Mouse (Mus musculus) midbrain, embryonic 16.5 days (tissue): ENCODE results near the gene Nlrp6. TPM values are rescaled to one million over a fixed set of nuclear protein-coding genes. Genes with fewer than 3 reads are reported as not detected.
"Not testable (repeated sequence)": the region's sequence is repeated elsewhere in the genome, so short reads cannot be mapped to it uniquely, and the experiment has no call there.

Experiments used
- ATAC-seq: fragments of 200-750 bp; cut with Nextera tagmentation; 2 replicates; pipeline ENCODE4 v1.8.0; 2017; ENCODE audit warnings: moderate TSS enrichment
- H3K27ac ChIP-seq: fragments of 300-500 bp; sonication (generic); 2 replicates; pipeline ENCODE4 v1.5.1; 2014; ENCODE audit warnings: mild to moderate bottlenecking, low read length, mixed read lengths
- H3K27me3 ChIP-seq: fragments of 300-500 bp; sonication (generic); 2 replicates; pipeline ENCODE4 v1.6.1; 2014; ENCODE audit warnings: low read depth, low read length, mixed read lengths; ENCODE audit not compliant: control insufficient read depth, insufficient read depth
- H3K36me3 ChIP-seq: fragments of 300-500 bp; sonication (generic); 2 replicates; pipeline ENCODE4 v1.6.1; 2014; ENCODE audit warnings: mild to moderate bottlenecking, low read length, moderate library complexity, mixed read lengths; ENCODE audit not compliant: control insufficient read depth, insufficient read depth
- H3K4me1 ChIP-seq: fragments of 300-500 bp; sonication (generic); 2 replicates; pipeline ENCODE4 v1.6.1; 2014; ENCODE audit warnings: mild to moderate bottlenecking, low read length, mixed read lengths; ENCODE audit not compliant: control insufficient read depth, insufficient read depth
- H3K4me2 ChIP-seq: fragments of 300-500 bp; sonication (generic); 2 replicates; pipeline ENCODE4 v1.6.1; 2014; ENCODE audit warnings: mild to moderate bottlenecking, low read length, mixed read lengths
- H3K4me3 ChIP-seq: fragments of 300-500 bp; sonication (generic); 2 replicates; pipeline ENCODE4 v1.5.1; 2014; ENCODE audit warnings: low read depth, mild to moderate bottlenecking, low read length, moderate library complexity, mixed read lengths
- H3K9ac ChIP-seq: fragments of 300-500 bp; sonication (generic); 2 replicates; pipeline ENCODE4 v1.6.1; 2014; ENCODE audit warnings: low read depth, low read length, mixed read lengths
- H3K9me3 ChIP-seq: fragments of 300-500 bp; sonication (generic); replicated peaks from 2 replicates; pipeline ENCODE4 v1.6.1; 2014; ENCODE audit warnings: mild to moderate bottlenecking, low read length, mixed read lengths; ENCODE audit not compliant: control insufficient read depth, poor library complexity, severe bottlenecking
- WGBS: fragments of 180-500 bp; shearing (Covaris S2); extraction: QIAGEN DNeasy Blood & Tissue Kit; methylation state at CpG from one replicate; pipeline ENCODE4 v1.1.7; 2014; 5-methylcytosine and 5-hydroxymethylcytosine counted together
- polyA plus RNA-seq: library from polyadenylated mRNA; unstranded; fragments of >200 nt; fragmentation: Nextera tagmentation; extraction: Ambion mirVana; gene quantifications from 2 replicates; pipeline ENCODE4 v1.2.1, GENCODE M21; 2015

The Nlrp6 gene
- polyA plus RNA-seq, 1 experiment from 2014 or later = 0.58 TPM

GRCm38 (mm10) chr7:140971479-140972171 is 50.9 kb downstream of the Nlrp6 start:
- H3K27ac ChIP-seq = no peak overlapping the region
- no peak overlapping the region for H3K4me3 ChIP-seq
- H3K27me3 ChIP-seq = no peaks in the 10 kb centered on the region; the same call in 1 of the 2 replicates
- no peaks in the 10 kb centered on the region for H3K9me3 ChIP-seq
- ATAC-seq = no peak
- no peaks in the 10 kb centered on the region for H3K36me3 ChIP-seq
- 83% methylated on average over 8 of the region's 8 CpGs for WGBS
- H3K4me2 ChIP-seq = no peak overlapping the region
- no peak overlapping the region for H3K9ac ChIP-seq
- no peaks in the 10 kb centered on the region for H3K4me1 ChIP-seq

DNA sequence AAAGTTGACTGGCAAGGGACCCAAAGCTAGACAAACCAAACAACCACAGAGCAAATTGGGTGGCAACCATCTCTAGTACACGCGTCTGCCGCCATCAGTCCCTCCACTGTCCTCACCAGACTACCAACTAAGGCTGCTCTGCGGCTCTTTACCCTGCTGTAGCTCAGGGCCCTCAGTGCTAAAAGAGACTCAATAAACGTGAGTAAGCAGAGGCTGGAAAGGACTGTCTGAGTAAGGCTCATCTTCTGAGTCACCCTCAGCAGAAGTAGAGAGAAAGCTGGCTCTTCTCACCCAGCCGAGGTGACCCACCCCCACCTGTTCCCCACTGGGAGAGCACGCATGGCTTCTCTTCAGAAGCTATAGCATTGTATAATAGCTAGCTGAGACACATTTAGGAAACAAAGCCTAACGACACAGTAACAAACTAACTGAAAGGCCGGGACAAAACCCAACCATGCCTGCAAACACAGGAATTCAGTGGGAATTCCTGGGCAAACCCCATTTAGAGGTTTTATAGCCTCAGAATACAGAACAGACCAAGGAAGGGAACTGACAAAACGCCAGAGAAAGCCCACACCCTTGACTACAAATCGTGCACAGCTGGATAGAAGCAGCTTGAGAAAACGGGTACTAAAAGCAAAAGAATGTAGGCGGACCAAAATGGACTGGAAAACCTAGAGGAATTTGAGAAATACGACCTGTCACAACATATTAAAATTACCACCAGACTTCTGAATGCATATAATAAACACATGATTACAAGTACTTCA is 52.9 kb downstream of the Nlrp6 start:
- no peak overlapping the region for H3K4me3 ChIP-seq
- ATAC-seq = no peak
- WGBS = 25% methylated on average over 14 of the region's 14 CpGs
- H3K36me3 ChIP-seq = no peaks in the 10 kb centered on the region
- H3K27me3 ChIP-seq = no peaks in the 10 kb centered on the region; the same call in 1 of the 2 replicates
- H3K9me3 ChIP-seq = no peaks in the 10 kb centered on the region
- H3K4me1 ChIP-seq = no peaks in the 10 kb centered on the region
- H3K9ac ChIP-seq = no peak overlapping the region
- no peak overlapping the region for H3K4me2 ChIP-seq
- H3K27ac ChIP-seq = no peak overlapping the region

DNA sequence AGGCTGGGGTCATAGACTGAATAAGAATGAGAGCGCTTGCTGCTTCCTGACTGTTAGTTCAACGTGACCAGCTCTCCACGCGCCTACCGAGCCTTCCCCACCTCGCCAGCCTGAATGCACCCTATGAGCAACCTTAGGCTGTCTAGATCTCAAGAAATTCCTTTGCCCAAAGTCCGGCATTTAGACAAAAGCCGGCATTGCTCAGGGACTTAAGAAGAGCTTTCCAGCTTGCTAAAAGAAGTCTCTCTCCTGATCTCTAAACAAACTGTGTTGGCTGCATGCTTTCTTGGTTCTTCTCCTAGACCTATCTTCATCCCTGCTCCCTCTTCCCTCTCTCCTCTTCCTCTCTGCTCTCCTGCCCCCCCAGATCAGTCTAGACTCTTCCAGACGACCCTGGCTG is 54.2 kb downstream of the Nlrp6 start:
- Histone ChIP-seq H3K27ac (no peak overlapping the region), H3K9ac (no peak overlapping the region), H3K27me3 (no peaks in the 10 kb centered on the region; the same call in 1 of the 2 replicates), H3K4me1 (no peaks in the 10 kb centered on the region), H3K9me3 (no peaks in the 10 kb centered on the region), H3K36me3 (no peaks in the 10 kb centered on the region), H3K4me2 (no peak overlapping the region), H3K4me3 (no peak overlapping the region)
- no peak for ATAC-seq
- WGBS = 8% methylated on average over 9 of the region's 9 CpGs

- Histone ChIP-seq H3K4me1 (no peaks in the 10 kb centered on the region), H3K9ac (no peak overlapping the region), H3K27me3 (no peaks in the 10 kb centered on the region; the same call in 1 of the 2 replicates), H3K36me3 (no peaks in the 10 kb centered on the region), H3K27ac (no peak overlapping the region), H3K4me3 (no peak overlapping the region), H3K4me2 (no peak overlapping the region), H3K9me3 (no peaks in the 10 kb centered on the region)
- WGBS = 12% methylated on average over 3 of the region's 3 CpGs
- no peak for ATAC-seq
Measured at GRCm38 (mm10) chr7:140975465-140975864, 54.8 kb downstream of the Nlrp6 start.

DNA sequence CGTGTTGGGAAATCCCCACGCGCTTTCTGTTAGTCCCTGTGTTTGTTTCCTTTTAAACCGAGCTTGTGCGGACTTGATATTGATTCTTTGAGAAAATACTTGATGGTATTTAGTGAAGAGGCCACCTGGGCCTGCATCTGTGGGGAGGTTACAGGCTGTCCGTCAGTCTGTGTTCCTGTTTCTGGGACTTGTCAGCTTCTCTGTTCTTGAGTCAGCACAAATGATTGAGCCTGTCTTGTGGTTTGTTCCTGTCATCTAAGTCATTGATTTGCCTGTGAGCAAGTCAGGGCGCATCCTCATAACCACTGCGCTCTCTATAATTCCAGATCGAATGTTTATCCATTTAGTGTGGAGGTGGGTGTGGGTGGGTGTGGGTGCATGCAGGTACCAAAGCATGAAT is 56.0 kb downstream of the Nlrp6 start:
- not testable (repeated sequence) for H3K27ac ChIP-seq, H3K36me3 ChIP-seq, H3K4me3 ChIP-seq, H3K9ac ChIP-seq, H3K4me1 ChIP-seq, H3K9me3 ChIP-seq, H3K4me2 ChIP-seq, H3K27me3 ChIP-seq, ATAC-seq
- 90% methylated on average over 9 of the region's 9 CpGs for WGBS

Other genes starting within 250 kb of the Nlrp6 start
- gene Olfr45, start 239.0 kb upstream of the Nlrp6 start, polyA plus RNA-seq = not detected in 2 replicates
- not detected in 2 replicates for gene Olfr541, start 223.6 kb upstream of the Nlrp6 start, polyA plus RNA-seq
- gene Cyp2e1, start 157.2 kb upstream of the Nlrp6 start, polyA plus RNA-seq = not detected in 2 replicates
- 0.34 and 0.36 TPM in 2 replicates for gene Syce1, start 133.1 kb upstream of the Nlrp6 start, polyA plus RNA-seq
- gene Zfp941, start 98.7 kb upstream of the Nlrp6 start, polyA plus RNA-seq = 37.0 and 38.4 TPM in 2 replicates
- not detected in 2 replicates for gene Urah, start 85.9 kb upstream of the Nlrp6 start, polyA plus RNA-seq
- not detected in 2 replicates for gene Scgb1c1, start 75.4 kb upstream of the Nlrp6 start, polyA plus RNA-seq
- not detected in 2 replicates for gene Odf3, start 73.1 kb upstream of the Nlrp6 start, polyA plus RNA-seq
- 0.39 TPM in 1 of 2 replicates, not detected in the other for gene Gm45785, start 64.6 kb upstream of the Nlrp6 start, polyA plus RNA-seq
- 107 TPM in 2 replicates for gene Ric8a, start 63.9 kb upstream of the Nlrp6 start, polyA plus RNA-seq
- 33.3 and 40.0 TPM in 2 replicates for gene Bet1l, start 63.3 kb upstream of the Nlrp6 start, polyA plus RNA-seq
- gene Psmd13, start 38.9 kb upstream of the Nlrp6 start, polyA plus RNA-seq = 260 and 268 TPM in 2 replicates
- 49.1 and 58.2 TPM in 2 replicates for gene Sirt3, start 38.6 kb upstream of the Nlrp6 start, polyA plus RNA-seq
- gene Cox8b, start 20.5 kb upstream of the Nlrp6 start, polyA plus RNA-seq = not detected in 2 replicates
- gene Pgghg, start 20.5 kb downstream of the Nlrp6 start, polyA plus RNA-seq = 5.4 and 6.3 TPM in 2 replicates
- gene Ifitm5, start 29.4 kb downstream of the Nlrp6 start, polyA plus RNA-seq = 0.29 and 1.3 TPM in 2 replicates
- gene Gm45717, start 35.0 kb downstream of the Nlrp6 start, polyA plus RNA-seq = not detected in 2 replicates
- 118 and 129 TPM in 2 replicates for gene Ifitm2, start 35.1 kb downstream of the Nlrp6 start, polyA plus RNA-seq
- 9.0 and 11.1 TPM in 2 replicates for gene Ifitm1, start 46.3 kb downstream of the Nlrp6 start, polyA plus RNA-seq
- 28.2 and 37.3 TPM in 2 replicates for gene Ifitm3, start 89.9 kb downstream of the Nlrp6 start, polyA plus RNA-seq
- gene Ifitm6, start 97.0 kb downstream of the Nlrp6 start, polyA plus RNA-seq = 0.69 and 0.91 TPM in 2 replicates
- not detected in 2 replicates for gene Gm17387, start 108.2 kb downstream of the Nlrp6 start, polyA plus RNA-seq
- gene B4galnt4, start 140.2 kb downstream of the Nlrp6 start, polyA plus RNA-seq = 59.5 and 65.7 TPM in 2 replicates
- 0.06 TPM in 1 of 2 replicates, not detected in the other for gene Pkp3, start 157.3 kb downstream of the Nlrp6 start, polyA plus RNA-seq
- gene Sigirr, start 179.7 kb downstream of the Nlrp6 start, polyA plus RNA-seq = 1.7 and 2.0 TPM in 2 replicates
- gene Ano9, start 196.9 kb downstream of the Nlrp6 start, polyA plus RNA-seq = 0.28 and 0.42 TPM in 2 replicates
- 81.6 and 82.6 TPM in 2 replicates for gene Ptdss2, start 201.5 kb downstream of the Nlrp6 start, polyA plus RNA-seq